Mouse (Mus musculus) limb, embryonic 15.5 days (tissue): ENCODE results near the gene Ipo11. TPM values are rescaled to one million over a fixed set of nuclear protein-coding genes. Genes with fewer than 3 reads are reported as not detected.

Experiments
- ATAC-seq: fragments of 200-750 bp; cut with Nextera tagmentation; 2 replicates; pipeline ENCODE4 v1.8.0; 2017; ENCODE audit warnings: low read depth, moderate TSS enrichment; ENCODE audit not compliant: insufficient number of reproducible peaks, low FRiP score, low TSS enrichment
- H3K27ac ChIP-seq: fragments of 300-500 bp; sonication (generic); 2 replicates; pipeline ENCODE4 v1.5.1; 2015; ENCODE audit warnings: moderate library complexity, mild to moderate bottlenecking, inconsistent platforms
- H3K27me3 ChIP-seq: fragments of 300-500 bp; sonication (generic); 2 replicates; pipeline ENCODE4 v1.6.1; 2015; ENCODE audit warnings: inconsistent platforms
- H3K36me3 ChIP-seq: fragments of 300-500 bp; sonication (generic); 2 replicates; pipeline ENCODE4 v1.6.1; 2015; ENCODE audit warnings: inconsistent platforms
- H3K4me1 ChIP-seq: fragments of 300-500 bp; sonication (generic); 2 replicates; pipeline ENCODE4 v1.6.1; 2015; ENCODE audit warnings: inconsistent platforms
- H3K4me2 ChIP-seq: fragments of 300-500 bp; sonication (generic); 2 replicates; pipeline ENCODE4 v1.6.1; 2015; ENCODE audit warnings: mild to moderate bottlenecking, inconsistent platforms
- H3K4me3 ChIP-seq: fragments of 300-500 bp; sonication (generic); 2 replicates; pipeline ENCODE4 v1.5.1; 2015; ENCODE audit warnings: mild to moderate bottlenecking, inconsistent platforms
- H3K9ac ChIP-seq: fragments of 300-500 bp; sonication (generic); 2 replicates; pipeline ENCODE4 v1.6.1; 2015; ENCODE audit warnings: inconsistent platforms
- H3K9me3 ChIP-seq: fragments of 300-500 bp; sonication (generic); 2 replicates; pipeline ENCODE4 v1.6.1; 2016; ENCODE audit warnings: inconsistent platforms
- WGBS: fragments of 180-500 bp; shearing (Covaris S2); methylation state at CpG from one replicate; pipeline ENCODE4 v1.1.7; 2015; 5-methylcytosine and 5-hydroxymethylcytosine counted together
- polyA plus RNA-seq: library from polyadenylated mRNA; unstranded; fragments of >200 nt; fragmentation: Nextera tagmentation; extraction: Ambion mirVana; gene quantifications from 2 replicates; pipeline ENCODE4 v1.2.1, GENCODE M21; 2015

Ipo11 gene
- polyA plus RNA-seq, 1 experiment from 2014 or later, result 42.4 TPM

GRCm38 (mm10) chr13:106746823-106747222 is 189.9 kb downstream of the Ipo11 start:
- Histone ChIP-seq H3K4me1 (no peaks in the 10 kb centered on the region), H3K9me3 (no peaks in the 10 kb centered on the region), H3K27ac (no peak overlapping the region), H3K4me2 (no peak overlapping the region), H3K27me3 (no peaks in the 10 kb centered on the region), H3K9ac (no peak overlapping the region), H3K4me3 (no peak overlapping the region), H3K36me3 (no peaks in the 10 kb centered on the region)
- ATAC-seq, result no peak
- WGBS, result 74% methylated on average over 5 of the region's 5 CpGs

GRCm38 (mm10) chr13:106745201-106745600 is 191.6 kb downstream of the Ipo11 start:
- WGBS, result 70% methylated on average over 6 of the region's 6 CpGs
- Histone ChIP-seq H3K4me2 (no peak overlapping the region), H3K4me1 (no peaks in the 10 kb centered on the region), H3K4me3 (no peak overlapping the region), H3K27me3 (no peaks in the 10 kb centered on the region), H3K9me3 (no peaks in the 10 kb centered on the region), H3K36me3 (no peaks in the 10 kb centered on the region), H3K9ac (no peak overlapping the region), H3K27ac (no peak overlapping the region)
- no peak for ATAC-seq

Other genes with a start within 250 kb of the Ipo11 start
- gene Dimt1, start 10.2 kb upstream of the Ipo11 start, polyA plus RNA-seq, result 43.2 and 46.2 TPM in 2 replicates
- 22.7 and 22.9 TPM in 2 replicates for gene Kif2a, start 85.2 kb upstream of the Ipo11 start, polyA plus RNA-seq